Mouse (Mus musculus) hindbrain, postnatal 0 days (tissue): ENCODE data around the gene Erich6. TPM values are rescaled to one million over a fixed set of nuclear protein-coding genes. Genes with fewer than 3 reads are reported as not detected.

Source experiments
- ATAC-seq: fragments of 200-750 bp; cut with Nextera tagmentation; 2 replicates; pipeline ENCODE4 v1.8.0; 2017; ENCODE audit warnings: mild to moderate bottlenecking, moderate TSS enrichment, moderate library complexity
- DNase-seq: peaks from one replicate; pipeline ENCODE4 v3.0.0-alpha.2; 2015; ENCODE audit warnings: low spot score
- H3K27ac ChIP-seq: fragments of 300-500 bp; sonication (generic); 2 replicates; pipeline ENCODE4 v1.5.1; 2014; ENCODE audit warnings: mild to moderate bottlenecking
- H3K27me3 ChIP-seq: fragments of 300-500 bp; sonication (generic); 2 replicates; pipeline ENCODE4 v1.6.1; 2014; ENCODE audit warnings: low read length, mixed read lengths; ENCODE audit not compliant: insufficient read depth
- H3K36me3 ChIP-seq: fragments of 300-500 bp; sonication (generic); 2 replicates; pipeline ENCODE4 v1.6.1; 2014; ENCODE audit warnings: low read length, mixed read lengths; ENCODE audit not compliant: insufficient read depth
- H3K4me1 ChIP-seq: fragments of 300-500 bp; sonication (generic); 2 replicates; pipeline ENCODE4 v1.6.1; 2014; ENCODE audit warnings: antibody characterized with exemption, low read length, mixed read lengths; ENCODE audit not compliant: insufficient read depth
- H3K4me2 ChIP-seq: fragments of 300-500 bp; sonication (generic); 2 replicates; pipeline ENCODE4 v1.6.1; 2014; ENCODE audit warnings: low read depth, mild to moderate bottlenecking, low read length, moderate library complexity, mixed read lengths
- H3K4me3 ChIP-seq: fragments of 300-500 bp; sonication (generic); 2 replicates; pipeline ENCODE4 v1.5.1; 2014; ENCODE audit warnings: low read length
- H3K9ac ChIP-seq: fragments of 300-500 bp; sonication (generic); replicated peaks from 2 replicates; pipeline ENCODE4 v1.6.1; 2014; ENCODE audit warnings: mild to moderate bottlenecking, low read length, moderate library complexity, mixed read lengths
- H3K9me3 ChIP-seq: fragments of 300-500 bp; sonication (generic); 2 replicates; pipeline ENCODE4 v1.6.1; 2016; ENCODE audit warnings: low read length, mixed read lengths
- CTCF ChIP-seq: IDR thresholded peaks from 2 replicates; pipeline ENCODE4 v1.5.1; 2016; ENCODE audit warnings: antibody characterized with exemption, control low read depth, low read depth
- WGBS: fragments of 180-500 bp; shearing (Covaris S2); extraction: QIAGEN DNeasy Blood & Tissue Kit; methylation state at CpG from one replicate; pipeline ENCODE4 v1.1.7; 2014; 5-methylcytosine and 5-hydroxymethylcytosine counted together
- polyA plus RNA-seq: library from polyadenylated mRNA; unstranded; fragments of >200 nt; fragmentation: Nextera tagmentation; extraction: Ambion mirVana; gene quantifications from 2 replicates; pipeline ENCODE4 v1.2.1, GENCODE M21; 2015
- total RNA-seq: library from RNA; depleted of rRNA; stranded (reverse); fragments of >200 nt; gene quantifications from 2 replicates; pipeline ENCODE4 v1.2.3, GENCODE M21; 2014

Gene Erich6
- total and polyA plus RNA-seq, 2 experiments from 2014 or later, result 0.44 TPM; not detected in 1

- no peaks in the 10 kb centered on the region for H3K4me1 ChIP-seq
- DNase-seq (no peak), ATAC-seq (no peak)
- no peak overlapping the region for H3K4me2 ChIP-seq
- no peaks in the 10 kb centered on the region for H3K27me3 ChIP-seq
- no peak overlapping the region for H3K4me3 ChIP-seq
- H3K9me3 ChIP-seq, result no peaks in the 10 kb centered on the region
- H3K36me3 ChIP-seq, result no peaks in the 10 kb centered on the region
- H3K9ac ChIP-seq, result no peak overlapping the region
- no peak for TF ChIP-seq CTCF
- H3K27ac ChIP-seq, result no peak overlapping the region
- 85% methylated on average over 2 of the region's 2 CpGs for WGBS
These were observed 10.2 kb upstream of the Erich6 start for GRCm38 (mm10) chr3:58647179-58647578.

- no peak overlapping the region for H3K27ac ChIP-seq
- no peak for TF ChIP-seq CTCF
- H3K4me3 ChIP-seq, result no peak overlapping the region
- no peak overlapping the region for H3K9ac ChIP-seq
- H3K36me3 ChIP-seq, result no peaks in the 10 kb centered on the region
- DNase-seq, result no peak
- H3K4me2 ChIP-seq, result no peak overlapping the region
- WGBS, result 88% methylated on average over 4 of the region's 4 CpGs
- no peaks in the 10 kb centered on the region for H3K9me3 ChIP-seq
- ATAC-seq, result no peak
- H3K27me3 ChIP-seq, result no peaks in the 10 kb centered on the region
- H3K4me1 ChIP-seq, result no peaks in the 10 kb centered on the region
These were observed 9.2 kb upstream of the Erich6 start for GRCm38 (mm10) chr3:58646180-58646579.

DNA sequence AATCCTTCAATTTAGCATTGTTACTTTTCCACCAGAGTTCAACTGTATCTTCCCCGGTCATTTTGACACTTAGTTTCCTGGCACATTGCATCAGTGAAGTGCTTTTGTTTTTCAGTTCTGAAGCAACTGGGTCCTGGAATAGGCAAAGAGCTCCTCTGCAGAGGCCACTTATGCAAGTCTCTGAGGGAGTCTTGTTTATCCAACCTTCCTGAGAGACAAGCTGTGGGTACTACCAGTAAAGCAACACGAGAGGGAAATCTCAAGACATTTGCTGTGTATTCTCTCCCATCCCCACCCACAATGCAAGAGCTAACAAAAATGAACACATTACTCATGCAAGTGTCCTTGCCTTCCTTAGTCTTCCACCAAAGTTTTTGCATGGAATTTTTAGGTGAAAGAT, 5.3 kb downstream of the Erich6 start:
- Histone ChIP-seq H3K27me3 (no peaks in the 10 kb centered on the region), H3K4me2 (no peak overlapping the region), H3K27ac (no peak overlapping the region), H3K4me3 (no peak overlapping the region), H3K36me3 (no peaks in the 10 kb centered on the region), H3K9ac (no peak overlapping the region), H3K4me1 (no peaks in the 10 kb centered on the region), H3K9me3 (no peaks in the 10 kb centered on the region)
- WGBS, result 82% methylated on average over 2 of the region's 2 CpGs
- no peak for TF ChIP-seq CTCF
- no peak for DNase-seq
- ATAC-seq, result no peak

DNA sequence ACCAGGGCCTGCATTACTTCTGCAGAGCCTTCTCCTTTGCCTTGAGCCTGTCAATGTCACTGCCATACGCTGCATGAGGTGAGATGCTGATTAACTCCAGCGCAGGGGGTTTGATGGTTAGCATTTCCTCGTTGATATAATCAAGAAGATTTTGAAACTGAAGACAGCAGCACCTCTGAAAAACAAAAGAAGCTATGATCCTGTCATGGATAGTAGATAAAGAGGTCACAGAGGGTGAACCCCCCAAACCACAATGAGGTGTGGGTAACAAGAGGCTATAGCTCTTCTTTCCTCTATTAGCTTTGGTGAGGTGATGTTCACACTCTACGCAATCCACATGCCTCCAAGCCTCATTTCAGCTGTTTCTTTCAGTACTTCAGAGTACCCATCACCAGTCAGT, 12.0 kb downstream of the Erich6 start:
- 89% methylated on average over 4 of the region's 4 CpGs for WGBS
- no peak overlapping the region for H3K9ac ChIP-seq
- no peak for DNase-seq
- H3K9me3 ChIP-seq, result no peaks in the 10 kb centered on the region
- H3K27me3 ChIP-seq, result no peaks in the 10 kb centered on the region
- H3K27ac ChIP-seq, result no peak overlapping the region
- H3K4me2 ChIP-seq, result no peak overlapping the region
- TF ChIP-seq CTCF, result no peak
- ATAC-seq, result no peak
- H3K4me3 ChIP-seq, result no peak overlapping the region
- H3K4me1 ChIP-seq, result no peaks in the 10 kb centered on the region
- no peaks in the 10 kb centered on the region for H3K36me3 ChIP-seq

GRCm38 (mm10) chr3:58622665-58623394, 14.2 kb downstream of the Erich6 start:
- ATAC-seq (no peak), DNase-seq (no peak)
- H3K9me3 ChIP-seq, result no peaks in the 10 kb centered on the region
- no peak for TF ChIP-seq CTCF
- 79% methylated on average over 3 of the region's 3 CpGs for WGBS
- H3K4me2 ChIP-seq, result no peak overlapping the region
- no peaks in the 10 kb centered on the region for H3K27me3 ChIP-seq
- no peak overlapping the region for H3K9ac ChIP-seq
- no peak overlapping the region for H3K4me3 ChIP-seq
- no peak overlapping the region for H3K27ac ChIP-seq
- no peaks in the 10 kb centered on the region for H3K36me3 ChIP-seq
- no peaks in the 10 kb centered on the region for H3K4me1 ChIP-seq

- WGBS, result 73% methylated on average over 7 of the region's 7 CpGs
- no peak for ATAC-seq
- no peak overlapping the region for H3K4me3 ChIP-seq
These were observed 15.9 kb downstream of the Erich6 start for GRCm38 (mm10) chr3:58621066-58621465.

GRCm38 (mm10) chr3:58609985-58610384, 27.0 kb downstream of the Erich6 start:
- Histone ChIP-seq H3K36me3 (no peaks in the 10 kb centered on the region), H3K4me1 (no peaks in the 10 kb centered on the region), H3K9ac (no peak overlapping the region), H3K9me3 (no peaks in the 10 kb centered on the region), H3K4me2 (no peak overlapping the region), H3K27me3 (no peaks in the 10 kb centered on the region), H3K27ac (no peak overlapping the region), H3K4me3 (no peak overlapping the region)
- DNase-seq (no peak), ATAC-seq (no peak)
- 76% methylated on average over 5 of the region's 5 CpGs for WGBS
- no peak for TF ChIP-seq CTCF

More at GRCm38 (mm10) chr3:58621066-58621465, 15.9 kb downstream of the Erich6 start:
- Histone ChIP-seq H3K9me3 (no peaks in the 10 kb centered on the region), H3K27ac (no peak overlapping the region), H3K4me1 (no peaks in the 10 kb centered on the region), H3K9ac (no peak overlapping the region), H3K27me3 (no peaks in the 10 kb centered on the region), H3K4me2 (no peak overlapping the region), H3K36me3 (no peaks in the 10 kb centered on the region)
- TF ChIP-seq CTCF, result no peak
- DNase-seq, result no peak
